ENCODE assay signal across 8 mouse cellular contexts in genomic region chrX:107815502-107816217, GRCm38 (mm10). TPM values are rescaled to one million over a fixed set of nuclear protein-coding genes. Genes with fewer than 3 reads are reported as not detected.
DNase-seq lines count a peak whose midpoint lies in the region; ATAC-seq and TF ChIP-seq lines count a peak whose summit lies in the region.

No protein-coding gene starts in this region.

- no peaks in the 10 kb centered on the region for H3K36me3 ChIP-seq in hindbrain, postnatal 0 days (ENCODE audit: insufficient read depth, low read length)
- no peaks in the 10 kb centered on the region for H3K36me3 ChIP-seq in midbrain, embryonic 11.5 days (ENCODE audit: control insufficient read depth, insufficient read depth, low read length)

- no peaks in the 10 kb centered on the region for H3K27me3 ChIP-seq in hindbrain, postnatal 0 days (ENCODE audit: insufficient read depth, low read length)
- no peaks in the 10 kb centered on the region for H3K27me3 ChIP-seq in midbrain, embryonic 11.5 days (ENCODE audit: control insufficient read depth, insufficient read depth, low read length)

- ATAC-seq in hindbrain, postnatal 0 days, result no peak; the same call in none of the 2 replicates
- ATAC-seq in midbrain, embryonic 11.5 days (ENCODE audit: low FRiP score), result peak; percentile 86

- no peak for TF ChIP-seq CTCF in left cerebral cortex, adult 2 months (IDR thresholded peaks at IDR 0.05)
- no peak for TF ChIP-seq CTCF in hindbrain, postnatal 0 days (IDR thresholded peaks at IDR 0.05; ENCODE audit: low read depth)

- peak; percentile 10 to 14 for DNase-seq in left cerebral cortex, adult 2 months (ENCODE audit: extremely low spot score in 1 of 2, low spot score in 2 of 2)
- no peak for DNase-seq in left cerebral cortex, adult 11 months (ENCODE audit: low spot score)
- DNase-seq in cerebellum, adult 9-10 months, result peak; percentile 71
- DNase-seq in frontal cortex, postnatal 10 days (ENCODE audit: low spot score in 2 of 2), result peak; percentile 4 to 11
- peak; percentile 39 for DNase-seq in hindbrain, postnatal 0 days (ENCODE audit: low spot score)
- DNase-seq in left cerebral cortex, postnatal 4 days, result peak; percentile 21
- DNase-seq in midbrain, embryonic 11.5 days (ENCODE audit: low spot score, missing footprints), result peak; percentile 89
- peak; percentile 4 to 7 for DNase-seq in spleen, postnatal 14 days (ENCODE audit: low spot score in 2 of 2)

- H3K4me2 ChIP-seq in hindbrain, postnatal 0 days (ENCODE audit: low read depth, low read length), result peak overlapping the region; percentile 58
- peak overlapping the region; percentile 55 for H3K4me2 ChIP-seq in midbrain, embryonic 11.5 days

- no peaks in the 10 kb centered on the region for H3K4me1 ChIP-seq in hindbrain, postnatal 0 days (ENCODE audit: insufficient read depth, low read length)
- H3K4me1 ChIP-seq in midbrain, embryonic 11.5 days (ENCODE audit: control insufficient read depth, insufficient read depth, low read length), result no peaks in the 10 kb centered on the region

- H3K27ac ChIP-seq in left cerebral cortex, adult 2 months, result peak overlapping the region; percentile 59
- H3K27ac ChIP-seq in hindbrain, postnatal 0 days, result 0 out of 2 replicates have a peak overlapping the region, but pooled peaks have one; percentile 15
- no peak overlapping the region for H3K27ac ChIP-seq in midbrain, embryonic 11.5 days (ENCODE audit: low read depth, low read length)

- H3K9me3 ChIP-seq in hindbrain, postnatal 0 days (ENCODE audit: low read length), result no peaks in the 10 kb centered on the region
- no peaks in the 10 kb centered on the region for H3K9me3 ChIP-seq in midbrain, embryonic 11.5 days (ENCODE audit: control insufficient read depth, low read length)

- intact Hi-C loops in left cerebral cortex, adult 2 months (cut with DNase I), result loop anchor here (1.0 to 10.0 kb wide), 2 partner anchors 722 to 1199 kb away; partner anchors contain the start of gene Hmgn5
- intact Hi-C loops in left cerebral cortex, postnatal 4 days (cut with DNase I), result loop anchor here (10.0 kb wide), 1 partner anchor 719 kb away; no protein-coding TSS in a partner anchor

- H3K9ac ChIP-seq in hindbrain, postnatal 0 days (replicated peaks; ENCODE audit: low read length), result peak overlapping the region; percentile 63
- peak overlapping the region; percentile 63 for H3K9ac ChIP-seq in midbrain, embryonic 11.5 days (ENCODE audit: low read length)

- whole genome bisulfite sequencing in hindbrain, postnatal 0 days, result 30% methylated on average over 32 of the region's 32 CpGs
- 23% methylated on average over 28 of the region's 32 CpGs for WGBS in midbrain, embryonic 11.5 days

- H3K4me3 ChIP-seq in left cerebral cortex, adult 2 months, result peak overlapping the region; percentile 57
- peak overlapping the region; percentile 56 for H3K4me3 ChIP-seq in hindbrain, postnatal 0 days (ENCODE audit: low read length)
- peak overlapping the region; percentile 53 for H3K4me3 ChIP-seq in midbrain, embryonic 11.5 days (ENCODE audit: low read depth, low read length)

RNA-seq across cellular contexts. Expression of gene 2610002M06Rik, which starts 0.5 kb away (rescaled TPM):
- total RNA-seq in left cerebral cortex, adult 2 months (2021), result 10 to 100 TPM; 29.2 to 34.5 TPM
- 25.6 and 27.1 TPM in 2 replicates for total RNA-seq in hindbrain, postnatal 0 days (2014; rRNA removed)
- 17.5 TPM in 2 replicates for polyA plus RNA-seq in hindbrain, postnatal 0 days (2015; fragmentation: Nextera tagmentation; extraction: Ambion mirVana)
- 10 to 100 TPM; 36.7 to 38.6 TPM for total RNA-seq in left cerebral cortex, postnatal 4 days (2021)
- 10.2 and 10.5 TPM in 2 replicates for polyA plus RNA-seq in midbrain, embryonic 11.5 days (2014; fragmentation: Nextera tagmentation; extraction: Ambion mirVana)

RNA-seq across cellular contexts. Expression of gene Tent5d, which starts 23.3 kb away (rescaled TPM):
- total RNA-seq in left cerebral cortex, adult 2 months (2021), result not detected
- 0.05 and 0.11 TPM in 2 replicates for total RNA-seq in hindbrain, postnatal 0 days (2014; rRNA removed)
- 0.08 TPM in 1 of 2 replicates, not detected in the other for polyA plus RNA-seq in hindbrain, postnatal 0 days (2015; fragmentation: Nextera tagmentation; extraction: Ambion mirVana)
- not detected for total RNA-seq in left cerebral cortex, postnatal 4 days (2021)
- 0.17 TPM in 1 of 2 replicates, not detected in the other for polyA plus RNA-seq in midbrain, embryonic 11.5 days (2014; fragmentation: Nextera tagmentation; extraction: Ambion mirVana)
